Mouse (Mus musculus): ENCODE data around the gene Trex2.
"Not testable (repeated sequence)": the region's sequence is repeated elsewhere in the genome, so short reads cannot be mapped to it uniquely, and the experiment has no call there.

Gene Trex2

DNA sequence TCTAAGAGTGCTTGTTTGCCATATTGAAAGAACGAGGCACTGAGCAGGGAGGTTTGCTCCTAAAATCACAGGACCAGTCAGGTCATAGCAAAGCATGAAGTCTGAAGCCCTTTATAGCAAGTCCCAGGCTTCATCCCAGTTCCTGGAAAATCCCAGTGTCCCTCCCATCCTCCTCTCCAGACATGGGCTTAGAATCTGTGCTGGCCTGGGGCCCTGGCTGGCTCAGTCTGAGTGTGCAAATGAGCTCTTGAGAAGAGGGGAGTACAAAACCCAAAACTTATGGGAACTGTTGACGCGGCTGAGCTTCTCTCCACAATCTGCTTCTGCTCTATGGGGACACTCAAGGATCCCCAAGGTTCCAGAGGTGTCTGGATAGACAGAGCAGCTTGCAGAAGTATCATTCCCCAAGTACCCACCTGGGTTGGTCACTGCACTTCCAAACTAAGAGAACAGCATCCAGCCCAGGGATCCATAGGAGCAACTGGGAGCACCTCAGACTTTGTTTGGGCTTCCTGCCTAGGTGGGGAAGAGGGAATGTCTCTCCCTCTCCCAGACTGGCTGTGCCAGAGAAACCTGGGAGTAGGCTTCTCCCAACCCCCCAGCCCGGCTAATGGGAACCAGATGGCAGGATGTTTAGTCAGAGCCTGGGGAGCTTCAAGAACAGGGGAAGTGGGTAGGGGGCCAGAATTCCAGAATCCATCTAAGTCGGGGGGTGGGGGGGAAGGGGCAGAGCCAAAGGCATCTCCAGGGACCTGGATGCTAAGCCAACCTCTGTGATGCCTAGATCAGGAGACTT is 32.5 kb upstream of the Trex2 start:
- Histone ChIP-seq H3K27me3 (ENCODE audit: control insufficient read depth, insufficient read depth, low read length, poor library complexity, severe bottlenecking) (no peaks in the 10 kb centered on the region), H3K36me3 (ENCODE audit: control insufficient read depth, insufficient read depth, low read length, poor library complexity, severe bottlenecking) (no peaks in the 10 kb centered on the region)
- DNase-seq (ENCODE audit: low read depth, low spot score), result no peak

DNA sequence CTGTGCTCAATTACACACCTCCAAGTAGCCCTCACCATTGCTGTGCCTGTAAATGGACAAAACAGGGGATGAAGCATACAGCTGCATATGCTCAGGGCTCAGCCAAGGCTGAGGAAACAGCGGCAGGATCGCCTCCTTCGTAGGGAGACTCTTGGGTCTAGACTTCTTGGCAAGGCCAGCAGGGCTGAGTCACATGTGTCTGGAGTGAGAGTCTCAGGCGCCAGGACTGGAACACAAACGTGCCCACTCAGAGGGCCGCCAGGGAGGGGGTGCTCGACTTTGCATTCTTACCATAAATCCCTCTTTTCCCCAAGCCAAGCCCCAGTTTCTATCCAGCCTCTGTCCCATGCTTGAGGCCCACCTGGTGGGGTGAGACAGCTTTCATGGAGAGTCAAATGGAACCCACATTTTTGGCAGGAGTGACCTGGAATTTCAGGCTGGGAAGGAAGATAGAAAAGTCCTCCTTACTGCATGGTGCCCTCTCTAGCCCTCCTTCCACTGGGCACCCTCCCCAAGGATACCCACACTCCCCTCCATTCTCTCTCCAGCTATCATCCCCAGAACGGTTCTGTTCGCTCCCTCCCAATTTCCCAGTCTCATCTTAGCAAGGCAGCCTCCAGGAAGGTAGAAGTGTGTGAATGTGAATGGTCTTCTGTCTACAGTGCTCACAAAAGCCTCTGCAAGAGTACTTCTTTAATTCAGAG is 30.5 kb upstream of the Trex2 start:
- no peak for DNase-seq (ENCODE audit: low read depth, low spot score)
- Histone ChIP-seq H3K36me3 (ENCODE audit: control insufficient read depth, insufficient read depth, low read length, poor library complexity, severe bottlenecking) (no peaks in the 10 kb centered on the region), H3K27me3 (ENCODE audit: control insufficient read depth, insufficient read depth, low read length, poor library complexity, severe bottlenecking) (no peaks in the 10 kb centered on the region)

DNA sequence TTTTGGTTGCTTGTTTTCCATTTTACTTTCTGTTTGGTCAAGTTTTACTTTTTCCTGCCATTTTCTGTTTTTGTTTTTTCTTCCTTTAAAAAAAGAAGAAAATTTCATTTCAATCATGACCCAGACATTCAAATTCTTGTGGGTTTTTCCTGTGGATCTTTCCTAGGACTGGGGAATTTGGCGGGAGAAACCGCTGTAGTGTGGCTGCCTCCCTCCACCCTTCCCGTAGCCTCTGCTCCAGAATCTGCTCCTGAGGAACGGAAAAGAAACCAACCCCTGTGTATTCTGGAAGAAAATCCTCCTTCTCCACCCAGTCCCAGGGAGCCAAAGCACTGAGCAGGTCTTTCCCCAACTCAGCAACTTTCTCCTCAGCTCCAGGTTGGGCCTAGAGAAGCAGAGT is 25.6 kb upstream of the Trex2 start:
- Histone ChIP-seq H3K27me3 (ENCODE audit: control insufficient read depth, insufficient read depth, low read length, poor library complexity, severe bottlenecking) (no peaks in the 10 kb centered on the region), H3K36me3 (ENCODE audit: control insufficient read depth, insufficient read depth, low read length, poor library complexity, severe bottlenecking) (no peaks in the 10 kb centered on the region)
- no peak for DNase-seq (ENCODE audit: low read depth, low spot score)

DNA sequence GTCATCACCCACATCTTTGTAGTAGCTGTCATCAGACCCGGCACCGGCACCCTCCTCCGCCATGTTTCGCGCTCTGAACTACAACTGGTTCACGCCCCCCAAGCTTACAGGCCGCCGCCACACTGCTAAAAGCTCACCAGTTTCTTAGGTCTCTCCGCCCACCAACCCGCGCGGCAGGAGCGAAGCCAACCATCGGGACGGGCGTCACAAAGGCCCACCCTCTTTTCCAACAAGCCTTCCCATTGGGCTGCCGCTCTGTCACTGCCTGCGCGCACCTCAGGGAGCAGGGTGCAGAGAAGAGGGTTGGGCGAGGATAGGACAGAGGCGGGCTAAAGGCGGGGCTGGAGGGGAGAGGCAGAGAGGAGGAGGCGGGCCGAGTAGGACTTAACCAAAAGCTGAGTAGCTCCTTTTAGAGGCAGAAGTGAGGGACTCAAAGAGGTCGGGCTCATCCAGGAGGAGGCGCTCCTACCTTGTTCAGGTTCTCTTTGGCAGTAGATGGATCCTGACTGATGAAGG is 23.8 kb upstream of the Trex2 start, which contains the start of gene Haus7:
Gene Haus7, minus strand, starts transcription at position 168 of the 516 bp plus-strand sequence.
- Histone ChIP-seq H3K27me3 (ENCODE audit: control insufficient read depth, insufficient read depth, low read length, poor library complexity, severe bottlenecking) (no peaks in the 10 kb centered on the region), H3K36me3 (ENCODE audit: control insufficient read depth, insufficient read depth, low read length, poor library complexity, severe bottlenecking) (no peaks in the 10 kb centered on the region)
- peak; percentile 95 for DNase-seq (ENCODE audit: low read depth, low spot score)

DNA sequence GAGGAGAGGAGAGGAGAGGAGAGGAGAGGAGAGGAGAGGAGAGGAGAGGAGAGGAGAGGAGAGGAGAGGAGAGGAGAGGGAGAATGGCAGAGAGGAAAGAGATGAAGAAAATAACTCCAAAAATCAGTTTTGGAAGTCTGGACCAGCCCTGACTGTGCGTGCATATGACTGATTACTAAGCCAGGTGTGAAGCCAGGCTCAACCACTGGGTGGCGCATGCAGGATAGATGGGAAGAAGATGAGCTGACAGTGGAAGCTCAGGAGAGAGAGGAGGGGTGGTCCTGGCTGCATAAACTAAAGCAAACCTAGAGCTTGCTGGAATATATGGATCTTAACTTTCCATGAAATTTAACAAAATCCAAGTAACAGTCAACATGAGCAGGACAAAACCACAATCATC is 16.8 kb upstream of the Trex2 start:
- no peaks in the 10 kb centered on the region for H3K36me3 ChIP-seq (ENCODE audit: control insufficient read depth, insufficient read depth, low read length, poor library complexity, severe bottlenecking)
- peak; percentile 60 for DNase-seq (ENCODE audit: low read depth, low spot score)

GRCm38 (mm10) chrX:73441428-73441827 is 6.3 kb upstream of the Trex2 start:
- no peak for DNase-seq (ENCODE audit: low read depth, low spot score)
- H3K27me3 ChIP-seq (ENCODE audit: control insufficient read depth, insufficient read depth, low read length, poor library complexity, severe bottlenecking), result no peaks in the 10 kb centered on the region
- no peaks in the 10 kb centered on the region for H3K36me3 ChIP-seq (ENCODE audit: control insufficient read depth, insufficient read depth, low read length, poor library complexity, severe bottlenecking)

More for the DNA sequence above, 16.8 kb upstream of the Trex2 start:
- no peaks in the 10 kb centered on the region for H3K27me3 ChIP-seq (ENCODE audit: control insufficient read depth, insufficient read depth, low read length, poor library complexity, severe bottlenecking)

GRCm38 (mm10) chrX:73432850-73433249 is 2.3 kb downstream of the Trex2 start:
- Histone ChIP-seq H3K27me3 (ENCODE audit: control insufficient read depth, insufficient read depth, low read length, poor library complexity, severe bottlenecking) (no peaks in the 10 kb centered on the region), H3K36me3 (ENCODE audit: control insufficient read depth, insufficient read depth, low read length, poor library complexity, severe bottlenecking) (no peaks in the 10 kb centered on the region)
- DNase-seq (ENCODE audit: low read depth, low spot score), result no peak

- DNase-seq (ENCODE audit: low read depth, low spot score), result peak; percentile 41
- Histone ChIP-seq H3K36me3 (ENCODE audit: control insufficient read depth, insufficient read depth, low read length, poor library complexity, severe bottlenecking) (no peaks in the 10 kb centered on the region), H3K27me3 (ENCODE audit: control insufficient read depth, insufficient read depth, low read length, poor library complexity, severe bottlenecking) (no peaks in the 10 kb centered on the region)
Observed at GRCm38 (mm10) chrX:73430036-73430435, 5.1 kb downstream of the Trex2 start.

DNA sequence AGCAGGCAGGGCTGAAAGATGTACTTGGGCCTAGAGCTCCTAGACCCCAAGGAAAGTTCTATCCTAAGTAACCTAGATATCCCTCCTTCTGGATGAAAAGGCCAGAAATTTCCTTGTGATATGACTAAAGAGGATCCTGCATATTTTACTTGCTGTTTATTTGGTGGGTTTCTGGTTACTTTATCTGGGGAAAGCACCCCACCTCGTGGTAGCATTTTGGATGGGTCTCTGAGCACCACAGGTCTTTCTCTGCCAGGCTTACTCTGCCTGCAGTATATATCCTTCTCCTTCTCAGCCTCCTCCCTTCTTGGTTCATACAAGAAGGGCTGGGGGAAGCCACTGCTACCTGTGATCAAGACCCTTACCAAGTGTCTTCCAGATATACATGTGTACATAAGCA is 22.4 kb downstream of the Trex2 start:
- no peak for DNase-seq (ENCODE audit: low read depth, low spot score)
- no peaks in the 10 kb centered on the region for H3K27me3 ChIP-seq (ENCODE audit: control insufficient read depth, insufficient read depth, low read length, poor library complexity, severe bottlenecking)
- no peaks in the 10 kb centered on the region for H3K36me3 ChIP-seq (ENCODE audit: control insufficient read depth, insufficient read depth, low read length, poor library complexity, severe bottlenecking)

GRCm38 (mm10) chrX:73410880-73411517 is 24.1 kb downstream of the Trex2 start, which contains the start of gene Zfp92:
Zfp92 (plus strand) TSS chrX:73411096.
- Histone ChIP-seq H3K36me3 (ENCODE audit: control insufficient read depth, insufficient read depth, low read length, poor library complexity, severe bottlenecking) (no peaks in the 10 kb centered on the region), H3K27me3 (ENCODE audit: control insufficient read depth, insufficient read depth, low read length, poor library complexity, severe bottlenecking) (no peaks in the 10 kb centered on the region)
- DNase-seq (ENCODE audit: low read depth, low spot score), result no peak

GRCm38 (mm10) chrX:73401616-73402015 is 33.5 kb downstream of the Trex2 start:
- DNase-seq (ENCODE audit: low read depth, low spot score), result no peak
- Histone ChIP-seq H3K36me3 (ENCODE audit: control insufficient read depth, insufficient read depth, low read length, poor library complexity, severe bottlenecking) (no peaks in the 10 kb centered on the region), H3K27me3 (ENCODE audit: control insufficient read depth, insufficient read depth, low read length, poor library complexity, severe bottlenecking) (no peaks in the 10 kb centered on the region)

- Histone ChIP-seq H3K36me3 (ENCODE audit: control insufficient read depth, insufficient read depth, low read length, poor library complexity, severe bottlenecking) (no peaks in the 10 kb centered on the region), H3K27me3 (ENCODE audit: control insufficient read depth, insufficient read depth, low read length, poor library complexity, severe bottlenecking) (no peaks in the 10 kb centered on the region)
- DNase-seq (ENCODE audit: low read depth, low spot score), result no peak
Observed at GRCm38 (mm10) chrX:73400951-73401350, 34.2 kb downstream of the Trex2 start.

- not testable (repeated sequence) for H3K27me3 ChIP-seq (ENCODE audit: control insufficient read depth, insufficient read depth, low read length, poor library complexity, severe bottlenecking); DNase-seq (ENCODE audit: low read depth, low spot score); H3K36me3 ChIP-seq (ENCODE audit: control insufficient read depth, insufficient read depth, low read length, poor library complexity, severe bottlenecking)
Observed at GRCm38 (mm10) chrX:73398636-73399035, 36.5 kb downstream of the Trex2 start, which contains the start of gene Gm18336. Gm18336 (minus strand) TSS chrX:73398736.

DNA sequence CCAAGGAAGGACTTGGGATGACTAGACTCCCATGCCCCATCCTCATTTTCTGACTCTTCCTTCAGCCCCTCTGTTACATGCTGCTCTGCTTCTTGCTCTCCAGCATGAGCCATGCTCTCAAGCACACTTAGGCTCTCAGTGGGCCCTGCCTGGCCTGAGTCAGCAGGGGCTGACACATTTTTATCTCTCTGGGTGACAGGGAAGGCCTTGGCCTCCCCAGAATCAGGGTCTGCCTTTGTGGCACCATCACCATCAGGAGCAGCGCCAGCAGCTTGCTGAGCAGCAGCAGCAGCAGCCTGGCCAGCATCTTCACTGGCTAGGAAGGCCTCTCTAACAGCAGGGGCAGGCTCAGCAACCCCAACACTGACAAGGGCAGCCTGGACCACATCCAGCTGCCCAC is 38.7 kb downstream of the Trex2 start:
- Histone ChIP-seq H3K27me3 (ENCODE audit: control insufficient read depth, insufficient read depth, low read length, poor library complexity, severe bottlenecking) (no peaks in the 10 kb centered on the region), H3K36me3 (ENCODE audit: control insufficient read depth, insufficient read depth, low read length, poor library complexity, severe bottlenecking) (no peaks in the 10 kb centered on the region)
- DNase-seq (ENCODE audit: low read depth, low spot score), result no peak

DNA sequence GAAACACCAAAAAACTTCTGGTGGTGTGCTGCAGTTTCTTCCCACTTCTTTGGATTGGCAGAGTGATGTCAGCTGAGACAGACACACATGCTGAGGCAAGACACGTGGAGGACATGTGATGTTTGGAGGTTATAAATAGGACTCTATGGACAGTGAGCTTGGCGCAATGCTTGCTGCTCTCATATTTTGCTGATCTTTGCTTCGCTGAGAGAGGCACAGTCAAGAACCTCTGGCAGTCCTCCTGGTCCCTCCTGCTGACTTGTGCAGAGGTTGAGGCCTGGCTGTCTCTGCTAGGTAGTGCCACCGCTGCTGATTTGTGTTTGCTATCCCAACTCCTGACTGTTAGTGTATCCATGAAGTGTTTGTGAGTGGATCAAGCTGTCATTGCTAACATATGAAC is 43.7 kb downstream of the Trex2 start:
- Histone ChIP-seq H3K27me3 (ENCODE audit: control insufficient read depth, insufficient read depth, low read length, poor library complexity, severe bottlenecking) (no peaks in the 10 kb centered on the region), H3K36me3 (ENCODE audit: control insufficient read depth, insufficient read depth, low read length, poor library complexity, severe bottlenecking) (no peaks in the 10 kb centered on the region)
- no peak for DNase-seq (ENCODE audit: low read depth, low spot score)

All from splenic B cell, adult 2 months (primary cell).